Mouse (Mus musculus) kidney, embryonic 16.5 days (tissue): ENCODE measurements at regions not wholly inside any gene's neighbourhood (a gene's known extent, or its start where the extent isn't known, plus 50 kb on each side); places are given as distances from the start of the nearest gene placed in this dataset.
A peak's percentile ranks its signal among the peaks of the same experiment; 100 is the strongest.

ENCODE experiments used
- ATAC-seq: fragments of 200-750 bp; cut with Nextera tagmentation; 2 replicates; pipeline ENCODE4 v1.8.0; 2017; ENCODE audit warnings: moderate TSS enrichment; ENCODE audit not compliant: low FRiP score, low TSS enrichment
- H3K27ac ChIP-seq: fragments of 300-500 bp; sonication (generic); 2 replicates; pipeline ENCODE4 v1.5.1; 2014; ENCODE audit warnings: low read length
- H3K27me3 ChIP-seq: fragments of 300-500 bp; sonication (generic); 2 replicates; pipeline ENCODE4 v1.6.1; 2014; ENCODE audit warnings: low read length, control low read depth, mixed read lengths; ENCODE audit not compliant: insufficient read depth
- H3K36me3 ChIP-seq: fragments of 300-500 bp; sonication (generic); 2 replicates; pipeline ENCODE4 v1.6.1; 2014; ENCODE audit warnings: low read length, control low read depth, mixed read lengths; ENCODE audit not compliant: insufficient read depth
- H3K4me1 ChIP-seq: fragments of 300-500 bp; sonication (generic); 2 replicates; pipeline ENCODE4 v1.6.1; 2014; ENCODE audit warnings: low read length, control low read depth, mixed read lengths; ENCODE audit not compliant: insufficient read depth
- H3K4me2 ChIP-seq: fragments of 300-500 bp; sonication (generic); replicated peaks from 2 replicates; pipeline ENCODE4 v1.6.1; 2014; ENCODE audit warnings: low read depth, low read length
- H3K4me3 ChIP-seq: fragments of 300-500 bp; sonication (generic); 2 replicates; pipeline ENCODE4 v1.5.1; 2014; ENCODE audit warnings: mild to moderate bottlenecking, low read length
- H3K9ac ChIP-seq: fragments of 300-500 bp; sonication (generic); replicated peaks from 2 replicates; pipeline ENCODE4 v1.6.1; 2014; ENCODE audit warnings: low read length
- H3K9me3 ChIP-seq: fragments of 300-500 bp; sonication (generic); 2 replicates; pipeline ENCODE4 v1.6.1; 2016; ENCODE audit warnings: low read length, control low read depth
- WGBS: fragments of 180-500 bp; shearing (Covaris S2); extraction: QIAGEN DNeasy Blood & Tissue Kit; methylation state at CpG from one replicate; pipeline ENCODE4 v1.1.7; 2014; 5-methylcytosine and 5-hydroxymethylcytosine counted together

DNA sequence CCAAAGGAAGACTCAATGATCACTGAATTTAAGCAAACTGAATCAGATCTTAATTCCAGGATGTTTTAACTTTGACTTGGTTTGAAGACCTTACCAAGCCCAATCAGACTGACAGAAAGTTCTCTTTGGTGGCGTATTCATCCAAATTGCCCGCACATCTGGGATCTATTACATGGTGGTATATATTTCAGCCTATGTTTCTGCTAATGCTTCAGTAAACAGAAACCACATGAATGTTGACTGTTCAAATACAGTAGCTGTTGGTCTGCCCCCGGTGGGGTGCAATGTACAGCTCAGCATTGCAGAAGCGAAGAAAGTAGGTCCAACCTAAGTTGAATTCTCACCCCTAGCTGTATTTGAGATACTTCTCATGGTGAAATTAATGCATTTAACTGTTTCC is 346.5 kb downstream of the Nuak1 start:
- Histone ChIP-seq H3K27me3 (no peaks in the 10 kb centered on the region), H3K4me2 (no peak overlapping the region), H3K4me1 (no peaks in the 10 kb centered on the region), H3K9ac (no peak overlapping the region), H3K27ac (no peak overlapping the region), H3K36me3 (no peaks in the 10 kb centered on the region), H3K4me3 (no peak overlapping the region), H3K9me3 (no peaks in the 10 kb centered on the region; the same call in 1 of the 2 replicates)
- WGBS: 96% methylated on average over 4 of the region's 4 CpGs
- no peak for ATAC-seq

GRCm38 (mm10) chr10:84097196-84097595 is 343.2 kb downstream of the Nuak1 start:
- WGBS: 39% methylated on average over 5 of the region's 5 CpGs
- Histone ChIP-seq H3K27ac (no peak overlapping the region), H3K4me1 (no peaks in the 10 kb centered on the region), H3K9ac (no peak overlapping the region), H3K4me3 (no peak overlapping the region), H3K36me3 (no peaks in the 10 kb centered on the region), H3K27me3 (no peaks in the 10 kb centered on the region), H3K4me2 (no peak overlapping the region), H3K9me3 (no peaks in the 10 kb centered on the region; the same call in 1 of the 2 replicates)
- no peak for ATAC-seq

DNA sequence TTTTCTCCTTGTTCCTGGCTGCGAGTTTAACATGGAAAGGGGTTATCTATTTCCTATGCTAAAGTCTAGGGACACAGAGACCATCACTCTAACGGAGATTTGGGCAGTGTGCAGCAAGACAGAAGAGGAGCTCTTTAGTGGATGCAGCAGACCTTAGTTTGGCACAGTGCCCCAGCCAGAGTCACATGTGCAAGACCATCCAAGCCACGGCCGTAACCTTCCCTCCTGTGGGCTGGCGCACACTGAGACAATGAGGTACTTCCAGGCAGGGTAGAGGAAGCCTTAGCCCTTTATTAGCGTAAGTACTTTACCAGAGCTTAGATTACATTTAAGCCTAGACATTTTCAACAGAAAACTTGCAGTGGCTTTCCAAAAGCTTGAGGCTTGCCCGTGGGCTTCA is 336.4 kb downstream of the Nuak1 start:
- no peak overlapping the region for H3K4me2 ChIP-seq
- H3K9ac ChIP-seq: no peak overlapping the region
- no peak overlapping the region for H3K4me3 ChIP-seq
- no peaks in the 10 kb centered on the region for H3K36me3 ChIP-seq
- no peaks in the 10 kb centered on the region for H3K27me3 ChIP-seq
- ATAC-seq: no peak
- H3K27ac ChIP-seq: no peak overlapping the region
- H3K9me3 ChIP-seq: no peaks in the 10 kb centered on the region
- 80% methylated on average over 7 of the region's 7 CpGs for WGBS
- no peaks in the 10 kb centered on the region for H3K4me1 ChIP-seq

DNA sequence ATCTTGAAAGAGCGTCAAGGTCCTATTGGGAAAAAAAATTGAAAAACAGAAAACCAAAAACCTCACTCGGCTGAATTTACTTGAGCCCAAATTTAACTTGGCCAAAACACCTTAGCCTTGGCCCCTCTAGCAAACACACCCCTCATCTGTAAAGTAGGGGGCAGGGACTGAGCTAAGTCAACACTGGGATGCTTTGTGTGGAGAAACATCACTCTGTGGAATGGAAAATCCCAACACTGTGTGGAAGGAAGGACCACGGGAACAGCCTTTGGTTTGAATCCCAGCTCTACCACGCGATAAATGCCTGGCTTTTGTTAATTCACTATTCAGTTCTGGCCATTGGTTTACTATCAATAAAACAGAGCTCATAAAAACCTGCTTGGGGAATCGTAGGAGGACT is 335.8 kb downstream of the Nuak1 start:
- no peak overlapping the region for H3K4me2 ChIP-seq
- H3K27me3 ChIP-seq: no peaks in the 10 kb centered on the region
- no peak overlapping the region for H3K27ac ChIP-seq
- no peak overlapping the region for H3K4me3 ChIP-seq
- H3K4me1 ChIP-seq: no peaks in the 10 kb centered on the region
- WGBS: 84% methylated on average over 6 of the region's 6 CpGs
- no peak overlapping the region for H3K9ac ChIP-seq
- H3K9me3 ChIP-seq: no peaks in the 10 kb centered on the region
- ATAC-seq: no peak
- no peaks in the 10 kb centered on the region for H3K36me3 ChIP-seq

GRCm38 (mm10) chr10:84109680-84110371 is 330.6 kb downstream of the Nuak1 start:
- ATAC-seq: no peak
- no peak overlapping the region for H3K27ac ChIP-seq

DNA sequence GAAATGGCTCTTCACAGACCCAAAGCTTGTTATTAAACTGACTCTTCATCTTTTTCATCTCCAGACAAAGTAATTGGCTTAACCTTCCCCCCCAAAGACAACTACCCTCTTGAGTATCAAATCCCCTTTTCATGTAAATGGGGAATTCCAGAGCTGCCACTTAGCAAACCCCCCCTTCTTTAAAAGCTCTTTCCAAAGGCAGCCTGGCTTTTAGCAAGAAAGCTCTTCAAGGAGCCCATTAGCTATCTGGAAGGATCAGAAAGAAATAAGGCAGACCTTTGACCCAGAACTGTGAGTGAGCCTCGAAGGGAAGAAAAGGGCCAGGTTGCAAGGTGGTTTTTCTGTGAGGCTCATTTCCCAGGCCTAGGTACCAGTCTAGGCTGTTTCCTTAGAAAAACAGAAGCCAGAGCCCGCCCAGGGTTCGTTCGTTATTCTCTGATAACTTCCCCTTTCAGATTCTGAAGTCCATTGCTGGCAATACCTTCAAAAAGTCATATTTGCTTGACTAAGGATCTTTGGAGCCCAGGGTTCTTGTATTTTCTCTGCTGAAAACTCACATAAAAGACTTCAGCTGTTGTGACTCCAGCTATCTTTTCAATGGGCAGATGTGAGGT is 329.9 kb downstream of the Nuak1 start:
- Histone ChIP-seq H3K27me3 (no peaks in the 10 kb centered on the region), H3K4me3 (no peak overlapping the region), H3K36me3 (no peaks in the 10 kb centered on the region), H3K27ac (no peak overlapping the region), H3K9me3 (no peaks in the 10 kb centered on the region), H3K9ac (no peak overlapping the region), H3K4me2 (no peak overlapping the region), H3K4me1 (no peaks in the 10 kb centered on the region)
- WGBS: 56% methylated on average over 4 of the region's 4 CpGs
- ATAC-seq: no peak

More at GRCm38 (mm10) chr10:84109680-84110371, 330.6 kb downstream of the Nuak1 start:
- no peaks in the 10 kb centered on the region for H3K4me1 ChIP-seq
- 76% methylated on average over 7 of the region's 7 CpGs for WGBS
- no peak overlapping the region for H3K4me3 ChIP-seq
- no peaks in the 10 kb centered on the region for H3K9me3 ChIP-seq
- H3K27me3 ChIP-seq: no peaks in the 10 kb centered on the region
- H3K36me3 ChIP-seq: no peaks in the 10 kb centered on the region
- no peak overlapping the region for H3K9ac ChIP-seq
- no peak overlapping the region for H3K4me2 ChIP-seq

DNA sequence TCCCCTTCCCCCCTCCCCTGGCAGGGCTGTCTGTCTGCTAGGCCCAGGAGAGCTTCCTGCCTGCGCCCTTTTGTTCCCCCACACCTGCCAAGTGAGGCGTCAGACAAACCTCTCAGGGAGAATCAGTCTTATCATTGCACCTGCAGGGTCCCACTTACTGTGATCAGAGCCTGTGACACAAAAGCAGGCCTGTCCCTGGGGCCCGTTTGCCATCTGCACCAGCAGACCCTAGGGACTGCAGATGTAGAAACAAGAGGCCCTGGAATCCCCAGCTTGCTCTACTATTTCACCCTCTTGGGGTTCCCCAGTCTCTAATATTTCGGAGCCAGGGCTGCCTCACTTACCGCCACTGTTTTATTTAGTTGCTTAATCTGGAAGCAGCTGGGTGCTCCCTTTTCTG is 328.9 kb downstream of the Nuak1 start:
- ATAC-seq: no peak
- Histone ChIP-seq H3K4me3 (no peak overlapping the region), H3K27me3 (no peaks in the 10 kb centered on the region), H3K36me3 (no peaks in the 10 kb centered on the region), H3K4me2 (no peak overlapping the region), H3K27ac (no peak overlapping the region), H3K9me3 (no peaks in the 10 kb centered on the region), H3K9ac (no peak overlapping the region), H3K4me1 (no peaks in the 10 kb centered on the region)
- 56% methylated on average over 5 of the region's 5 CpGs for WGBS

- Histone ChIP-seq H3K36me3 (no peaks in the 10 kb centered on the region), H3K27ac (no peak overlapping the region), H3K9ac (no peak overlapping the region), H3K9me3 (no peaks in the 10 kb centered on the region), H3K4me1 (no peaks in the 10 kb centered on the region), H3K27me3 (no peaks in the 10 kb centered on the region), H3K4me3 (no peak overlapping the region), H3K4me2 (no peak overlapping the region)
- ATAC-seq: no peak
- WGBS: 72% methylated on average over 5 of the region's 5 CpGs
These were observed 328.5 kb downstream of the Nuak1 start for GRCm38 (mm10) chr10:84111909-84112308.

GRCm38 (mm10) chr10:84119952-84120550 is 320.3 kb downstream of the Nuak1 start:
- WGBS: 90% methylated on average over 8 of the region's 8 CpGs
- ATAC-seq: no peak
- H3K9ac ChIP-seq: no peak overlapping the region

DNA sequence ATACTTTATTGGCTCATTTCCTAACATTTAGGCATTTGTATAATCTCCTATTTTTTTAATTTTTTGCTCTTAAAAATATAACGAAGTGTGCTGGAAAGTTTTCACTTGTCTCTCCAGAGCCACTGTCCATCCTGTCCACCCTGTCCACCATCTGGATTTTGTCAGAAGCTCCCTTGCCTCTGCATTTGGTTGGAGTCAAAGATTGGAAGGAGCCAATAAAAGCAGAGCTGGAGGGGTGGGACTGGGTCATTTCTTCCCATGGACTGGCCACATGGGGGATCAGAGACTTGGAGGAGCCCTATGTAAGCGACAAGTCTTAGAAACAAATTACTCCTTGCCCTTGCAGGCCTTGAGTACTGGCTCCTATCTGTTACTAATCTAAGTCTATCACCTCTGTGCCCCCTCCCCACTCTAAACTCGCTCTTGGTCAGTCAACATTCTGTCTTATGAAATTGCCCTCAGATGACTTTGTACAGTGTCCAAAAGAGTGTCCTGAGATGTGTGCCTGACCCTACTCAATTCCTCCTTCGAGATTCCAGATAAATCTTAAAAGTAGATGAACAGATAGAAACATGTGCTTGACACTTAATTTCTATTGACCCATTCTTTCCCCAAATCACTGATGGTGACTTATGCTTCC is 303.3 kb downstream of the Nuak1 start:
- no peaks in the 10 kb centered on the region for H3K27me3 ChIP-seq
- H3K4me1 ChIP-seq: no peaks in the 10 kb centered on the region
- 0 out of 2 replicates have a peak, but pooled peaks have one; percentile 63 for ATAC-seq
- H3K4me2 ChIP-seq: no peak overlapping the region
- no peak overlapping the region for H3K9ac ChIP-seq
- 65% methylated on average over 4 of the region's 4 CpGs for WGBS
- H3K36me3 ChIP-seq: no peaks in the 10 kb centered on the region
- H3K9me3 ChIP-seq: no peaks in the 10 kb centered on the region
- H3K4me3 ChIP-seq: no peak overlapping the region
- no peak overlapping the region for H3K27ac ChIP-seq

More at GRCm38 (mm10) chr10:84119952-84120550, 320.3 kb downstream of the Nuak1 start:
- Histone ChIP-seq H3K9me3 (no peaks in the 10 kb centered on the region), H3K4me2 (no peak overlapping the region), H3K4me1 (no peaks in the 10 kb centered on the region), H3K4me3 (no peak overlapping the region), H3K27ac (no peak overlapping the region), H3K36me3 (no peaks in the 10 kb centered on the region), H3K27me3 (no peaks in the 10 kb centered on the region)
